Comparison of ENCODE assay signal across 18 mouse cellular contexts in genomic region chrX:164291147-164291546, GRCm38 (mm10). TPM values are rescaled to one million over a fixed set of nuclear protein-coding genes. Genes with fewer than 3 reads are reported as not detected.
DNase-seq lines count a peak whose midpoint lies in the region; ATAC-seq and TF ChIP-seq lines count a peak whose summit lies in the region.
"Had no signal": no experiment of that assay in that cellular context is flagged by ENCODE, and none has a peak within 500 bp of the region (broad histone marks: within the 10 kb centered on the region; RNA-seq: fewer than 3 reads in every experiment).

No protein-coding gene starts in this region.

- no peak overlapping the region for H3K27ac ChIP-seq in limb, embryonic 14.5 days (replicated peaks; ENCODE audit: low read depth, low read length)
- no peak overlapping the region for H3K27ac ChIP-seq in limb, embryonic 10.5 days
- no peak overlapping the region for H3K27ac ChIP-seq in embryonic facial prominence, embryonic 11.5 days (replicated peaks; ENCODE audit: low read depth, low read length)
- H3K27ac ChIP-seq: heart, adult 2 months; hindbrain, embryonic 12.5 days; liver, embryonic 13.5 days; stomach, embryonic 15.5 days had no signal

- TF ChIP-seq POLR2A in limb, embryonic 14.5 days (IDR thresholded peaks at IDR 0.05; ENCODE audit: borderline replicate concordance, extremely low read depth, insufficient read depth, insufficient read length): no peak

- peak; percentile 68 for DNase-seq in limb, embryonic 14.5 days (ENCODE audit: low spot score)
- DNase-seq in limb, embryonic 10.5 days (ENCODE audit: low spot score): no peak
- peak; percentile 3 for DNase-seq in brain, adult 2 months (ENCODE audit: low read depth, low spot score)
- DNase-seq in embryonic facial prominence, embryonic 11.5 days (ENCODE audit: low spot score): peak; percentile 70
- peak; percentile 26 for DNase-seq in lung, postnatal 14 days
- DNase-seq in right cerebral cortex, postnatal 10 days (ENCODE audit: low spot score in 2 of 2): no peak
- no peak for DNase-seq in left cerebral cortex, postnatal 25 days (ENCODE audit: low spot score in 2 of 2)
- DNase-seq: cerebellum, postnatal 25 days; heart, adult 2 months; kidney, postnatal 10 days; layer of hippocampus, adult 9-11 months; liver, embryonic 13.5 days; thymus, postnatal 14 days had no signal

- H3K36me3 ChIP-seq in limb, embryonic 14.5 days (ENCODE audit: control insufficient read depth, insufficient read depth, low read length): no peaks in the 10 kb centered on the region
- no peaks in the 10 kb centered on the region for H3K36me3 ChIP-seq in limb, embryonic 10.5 days
- H3K36me3 ChIP-seq in embryonic facial prominence, embryonic 11.5 days (replicated peaks; ENCODE audit: control insufficient read depth, insufficient read depth, low read depth, low read length): no peaks in the 10 kb centered on the region
- H3K36me3 ChIP-seq: hindbrain, embryonic 12.5 days; liver, embryonic 13.5 days; stomach, embryonic 15.5 days had no signal

- 16% methylated on average over 5 of the region's 5 CpGs for WGBS in limb, embryonic 14.5 days
- 21% methylated on average over 5 of the region's 5 CpGs for WGBS in limb, embryonic 10.5 days
- 35% methylated on average over 5 of the region's 5 CpGs for WGBS in embryonic facial prominence, embryonic 11.5 days

- H3K27me3 ChIP-seq in limb, embryonic 14.5 days (ENCODE audit: control insufficient read depth, insufficient read depth, low read length): no peaks in the 10 kb centered on the region
- H3K27me3 ChIP-seq in limb, embryonic 10.5 days (ENCODE audit: low read depth, poor library complexity, severe bottlenecking): peaks cover 69% of the 10 kb centered on the region
- H3K27me3 ChIP-seq in embryonic facial prominence, embryonic 11.5 days (ENCODE audit: control insufficient read depth, insufficient read depth, low read length): no peaks in the 10 kb centered on the region
- H3K27me3 ChIP-seq: hindbrain, embryonic 12.5 days; liver, embryonic 13.5 days; stomach, embryonic 15.5 days had no signal

- no peaks in the 10 kb centered on the region for H3K9me3 ChIP-seq in limb, embryonic 14.5 days (ENCODE audit: control insufficient read depth, low read length)
- no peaks in the 10 kb centered on the region for H3K9me3 ChIP-seq in limb, embryonic 10.5 days (replicated peaks)
- H3K9me3 ChIP-seq in embryonic facial prominence, embryonic 11.5 days (replicated peaks; ENCODE audit: control insufficient read depth, low read length): no peaks in the 10 kb centered on the region
- H3K9me3 ChIP-seq: hindbrain, embryonic 12.5 days; liver, embryonic 13.5 days; stomach, embryonic 15.5 days had no signal

- intact Hi-C loops in left cerebral cortex, postnatal 25 days (cut with DNase I): no loop called here

- no peak overlapping the region for H3K9ac ChIP-seq in limb, embryonic 14.5 days (ENCODE audit: low read depth, low read length, severe bottlenecking)
- no peak overlapping the region for H3K9ac ChIP-seq in embryonic facial prominence, embryonic 11.5 days (replicated peaks; ENCODE audit: low read length)
- H3K9ac ChIP-seq: hindbrain, embryonic 12.5 days; liver, embryonic 13.5 days; stomach, embryonic 15.5 days had no signal

- H3K4me1 ChIP-seq in limb, embryonic 14.5 days (ENCODE audit: control insufficient read depth, insufficient read depth, low read length): no peaks in the 10 kb centered on the region
- no peaks in the 10 kb centered on the region for H3K4me1 ChIP-seq in limb, embryonic 10.5 days
- no peaks in the 10 kb centered on the region for H3K4me1 ChIP-seq in embryonic facial prominence, embryonic 11.5 days (ENCODE audit: control insufficient read depth, insufficient read depth, low read length)
- H3K4me1 ChIP-seq: hindbrain, embryonic 12.5 days; liver, embryonic 13.5 days; stomach, embryonic 15.5 days had no signal

- no peak overlapping the region for H3K4me2 ChIP-seq in limb, embryonic 14.5 days (replicated peaks; ENCODE audit: low read depth, low read length, severe bottlenecking)
- H3K4me2 ChIP-seq in embryonic facial prominence, embryonic 11.5 days (ENCODE audit: low read depth, low read length): no peak overlapping the region
- H3K4me2 ChIP-seq: hindbrain, embryonic 12.5 days; liver, embryonic 13.5 days; stomach, embryonic 15.5 days had no signal

- H3K4me3 ChIP-seq in limb, embryonic 14.5 days (replicated peaks; ENCODE audit: low read length): no peak overlapping the region
- no peak overlapping the region for H3K4me3 ChIP-seq in limb, embryonic 10.5 days
- no peak overlapping the region for H3K4me3 ChIP-seq in embryonic facial prominence, embryonic 11.5 days (ENCODE audit: low read depth, low read length)
- H3K4me3 ChIP-seq: erythroblast, embryonic 14.5 days; heart, adult 2 months; hindbrain, embryonic 12.5 days; liver, embryonic 13.5 days; stomach, embryonic 15.5 days had no signal

- no peak for ATAC-seq in limb, embryonic 14.5 days (ENCODE audit: low FRiP score, low read depth)
- no peak for ATAC-seq in embryonic facial prominence, embryonic 11.5 days (replicated peaks; ENCODE audit: insufficient number of reproducible peaks, low FRiP score, low TSS enrichment, low read depth)

RNA-seq across cellular contexts. Expression of gene Pir, which starts 22.0 kb away (rescaled TPM):
- polyA plus RNA-seq in limb, embryonic 14.5 days (2012; rRNA removed): 2.6 and 3.1 TPM in 2 replicates
- polyA plus RNA-seq in limb, embryonic 14.5 days (2014; fragmentation: Nextera tagmentation; extraction: Ambion mirVana): 4.7 and 5.9 TPM in 2 replicates
- polyA plus RNA-seq in limb, embryonic 10.5 days (2016; fragmentation: Nextera tagmentation; extraction: Ambion mirVana): 8.1 and 9.5 TPM in 2 replicates
- 7.3 and 8.0 TPM in 2 replicates for polyA plus RNA-seq in embryonic facial prominence, embryonic 11.5 days (2014; fragmentation: Nextera tagmentation; extraction: Ambion mirVana)
- 1 to 10 TPM; 4.0 to 6.1 TPM for total RNA-seq in left cerebral cortex, postnatal 25 days (2021)
- total RNA-seq: monocyte, adult 5-6 weeks had no signal

RNA-seq across cellular contexts. Expression of gene Bmx, which starts 33.2 kb away (rescaled TPM):
- 0.31 and 0.48 TPM in 2 replicates for polyA plus RNA-seq in limb, embryonic 14.5 days (2012; rRNA removed)
- polyA plus RNA-seq in limb, embryonic 14.5 days (2014; fragmentation: Nextera tagmentation; extraction: Ambion mirVana): 0.50 and 0.79 TPM in 2 replicates
- polyA plus RNA-seq in limb, embryonic 10.5 days (2016; fragmentation: Nextera tagmentation; extraction: Ambion mirVana): 0.28 and 0.39 TPM in 2 replicates
- polyA plus RNA-seq in embryonic facial prominence, embryonic 11.5 days (2014; fragmentation: Nextera tagmentation; extraction: Ambion mirVana): 0.35 and 0.59 TPM in 2 replicates
- 1 to 10 TPM in 1 of 2 experiments, under 1 TPM in 1; 0.80 to 1.0 TPM for total RNA-seq in left cerebral cortex, postnatal 25 days (2021)
- polyA plus RNA-seq: erythroblast, embryonic 14.5 days; neural tube, embryonic 14.5 days had no signal

Comparison
In these comparisons a context has a peak if more than half of its experiments do, and no peak if none do; other contexts are left out.
1. DNase-seq: peak in limb, embryonic 14.5 days (single experiment), brain, adult 2 months (single experiment), embryonic facial prominence, embryonic 11.5 days (single experiment) and lung, postnatal 14 days (single experiment); none in limb, embryonic 10.5 days (single experiment), right cerebral cortex, postnatal 10 days (0 of 2) and left cerebral cortex, postnatal 25 days (0 of 2).